Mouse (Mus musculus): ENCODE measurements around the gene Ccdc105. TPM values are rescaled to one million over a fixed set of nuclear protein-coding genes. Genes with fewer than 3 reads are reported as not detected.

The Ccdc105 gene
- polyA plus RNA-seq, 2 experiments from 2014 or later = not detected

- ATAC-seq = no peak
Observed at GRCm38 (mm10) chr10:78714129-78714528, 38.7 kb downstream of the Ccdc105 start.

GRCm38 (mm10) chr10:78710706-78711105 lies 42.2 kb downstream of the Ccdc105 start:
- ATAC-seq = no peak

GRCm38 (mm10) chr10:78700881-78701280 lies 52.0 kb downstream of the Ccdc105 start:
- ATAC-seq = no peak

Other genes with a start within 250 kb of the Ccdc105 start
- not detected for gene Olfr1358, start 235.6 kb downstream of the Ccdc105 start, polyA plus RNA-seq (2017; shearing (Covaris generic))
- 100 to 1,000 TPM in 1 of 2 experiments, 10 to 100 TPM in 1; 64.8 to 130 TPM for gene Ilvbl, start 178.7 kb downstream of the Ccdc105 start, polyA plus RNA-seq (2017; shearing (Covaris generic))
- gene Syde1, start 161.1 kb downstream of the Ccdc105 start, polyA plus RNA-seq (2017; shearing (Covaris generic)) = 1 to 10 TPM; 1.9 to 2.7 TPM
- gene Olfr1357, start 135.0 kb downstream of the Ccdc105 start, polyA plus RNA-seq (2017; shearing (Covaris generic)) = not detected
- not detected for gene Casp14, start 34.8 kb downstream of the Ccdc105 start, polyA plus RNA-seq (2017; shearing (Covaris generic))
- not detected for gene Slc1a6, start 27.4 kb upstream of the Ccdc105 start, polyA plus RNA-seq (2017; shearing (Covaris generic))
- not detected for gene Olfr1356, start 99.1 kb upstream of the Ccdc105 start, polyA plus RNA-seq (2017; shearing (Covaris generic))
- gene Olfr1355, start 122.5 kb upstream of the Ccdc105 start, polyA plus RNA-seq (2017; shearing (Covaris generic)) = not detected
- gene Olfr1354, start 160.1 kb upstream of the Ccdc105 start, polyA plus RNA-seq (2017; shearing (Covaris generic)) = not detected
- not detected for gene Olfr8, start 197.6 kb upstream of the Ccdc105 start, polyA plus RNA-seq (2017; shearing (Covaris generic))
- not detected for gene Olfr1353, start 210.2 kb upstream of the Ccdc105 start, polyA plus RNA-seq (2017; shearing (Covaris generic))
- gene Olfr1352, start 228.0 kb upstream of the Ccdc105 start, polyA plus RNA-seq (2017; shearing (Covaris generic)) = not detected